Mouse (Mus musculus): Measurements from ENCODE around the gene Uchl3.

- TF ChIP-seq CEBPB (IDR thresholded peaks at IDR 0.05; ENCODE audit: low read depth) (no peak), CTCF (IDR thresholded peaks at IDR 0.05; ENCODE audit: control insufficient read depth, insufficient read depth, insufficient read length) (no peak), MAX (IDR thresholded peaks at IDR 0.05) (no peak), MYOG (IDR thresholded peaks at IDR 0.05; ENCODE audit: control insufficient read depth, extremely low read depth, insufficient read length) (no peak), FOSL1 (IDR thresholded peaks at IDR 0.05; ENCODE audit: insufficient read depth, low read length, poor library complexity, severe bottlenecking) (no peak), MYOD1 (IDR thresholded peaks at IDR 0.05; ENCODE audit: control insufficient read depth, insufficient read length, low read depth) (no peak)
These were observed 47.9 kb upstream of the Uchl3 start for GRCm38 (mm10) chr14:101605843-101606242.

Measured in C2C12 (cell line).